Mouse (Mus musculus) embryo, embryonic 11.5 days (tissue): ENCODE results near the gene Ptpn3.
"Not testable (repeated sequence)": the region's sequence is repeated elsewhere in the genome, so short reads cannot be mapped to it uniquely, and the experiment has no call there.

ENCODE experiments used
- DNase-seq: peaks from one replicate; pipeline ENCODE4 v3.0.0-alpha.2; 2012; ENCODE audit warnings: low read depth, low spot score

Ptpn3 gene

DNA sequence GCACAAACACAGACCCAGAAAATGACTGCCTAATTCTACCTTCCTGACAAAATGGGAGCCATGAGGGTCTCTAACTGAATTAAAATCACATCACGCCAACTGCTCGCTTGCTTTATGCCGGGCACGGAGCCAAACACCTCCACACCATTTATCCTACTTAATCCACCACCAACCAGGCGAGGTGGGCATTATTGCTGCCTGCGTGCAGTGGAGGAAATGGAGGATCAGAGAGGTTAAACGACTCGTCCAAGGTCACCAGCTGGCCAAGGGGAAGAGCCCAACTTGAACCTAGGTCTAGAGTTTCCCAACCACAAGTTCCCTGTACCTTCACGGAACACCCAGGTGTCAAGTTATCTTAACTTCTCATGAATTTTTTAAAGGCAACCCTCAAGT lies 2.3 kb downstream of the Ptpn3 start:
- DNase-seq: no peak

DNA sequence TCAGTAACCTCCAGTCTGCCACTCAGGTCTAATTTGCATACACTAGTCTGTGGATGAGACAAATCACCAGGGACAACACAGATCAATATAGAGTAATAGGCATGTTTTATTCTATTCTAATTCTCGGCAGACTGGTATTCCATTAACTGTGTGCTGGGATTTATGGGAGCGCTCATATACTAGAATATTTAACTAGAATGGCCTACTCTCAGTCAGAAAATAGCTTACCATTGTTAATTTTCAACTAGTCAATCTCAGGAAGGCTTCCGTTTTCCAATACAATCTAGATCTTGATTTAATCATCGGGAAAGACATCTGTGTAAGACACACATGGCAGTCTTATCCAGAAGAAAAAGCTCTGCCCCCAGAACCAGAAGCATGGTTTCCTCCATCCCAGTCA lies 3.5 kb downstream of the Ptpn3 start:
- DNase-seq: no peak

DNA sequence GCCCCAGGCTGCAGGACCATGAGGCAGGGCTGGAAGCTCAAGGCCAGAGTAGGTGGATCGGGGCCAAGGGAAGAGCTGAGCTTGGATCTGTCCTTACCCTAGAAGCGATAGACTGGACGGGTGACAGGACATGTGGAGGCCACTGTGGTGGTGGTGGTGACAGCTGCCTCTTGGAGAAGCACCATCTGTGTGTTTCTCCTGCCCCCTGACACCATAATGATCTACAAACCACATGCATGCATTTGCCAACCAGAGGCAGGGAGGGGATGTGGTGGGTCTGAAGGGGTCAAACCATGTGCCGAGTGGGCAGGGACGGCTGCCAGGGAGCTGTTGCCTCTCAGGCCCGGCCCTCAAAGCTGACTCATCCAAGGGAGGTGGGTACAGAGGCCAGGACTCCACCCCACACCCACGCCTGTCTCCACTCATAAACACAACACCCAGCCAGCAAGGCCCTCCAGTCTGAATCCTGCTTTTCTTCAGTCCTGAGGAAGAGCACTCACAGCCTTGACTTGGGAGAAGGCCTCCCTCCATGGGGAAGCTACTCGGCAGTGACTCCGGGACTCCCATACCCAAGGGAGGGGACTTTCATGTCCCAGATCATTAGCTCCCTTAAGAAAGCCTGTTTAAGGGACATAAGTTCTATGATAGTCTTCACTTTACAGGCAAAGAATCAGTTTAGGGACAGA lies 6.5 kb downstream of the Ptpn3 start:
- DNase-seq: no peak

DNA sequence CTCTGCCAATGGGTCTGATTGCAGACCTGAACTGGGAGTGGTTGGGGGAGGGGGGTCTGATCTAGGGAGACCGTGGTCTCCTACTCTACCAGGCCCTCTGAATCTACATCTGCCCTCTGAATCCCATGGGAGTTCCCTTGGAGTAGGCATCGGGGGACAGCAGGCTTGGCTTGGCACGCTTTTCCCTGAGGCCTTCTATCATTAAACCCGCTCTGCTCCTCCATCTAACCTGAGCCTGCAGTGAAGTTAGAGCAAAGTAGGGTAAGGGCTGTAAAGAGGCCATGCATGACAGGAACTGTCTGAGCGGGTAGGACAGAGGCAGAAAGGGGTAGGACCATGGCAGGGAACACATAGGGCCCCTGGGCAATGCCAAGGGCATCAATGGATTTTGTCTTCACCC lies 9.0 kb downstream of the Ptpn3 start:
- no peak for DNase-seq

DNA sequence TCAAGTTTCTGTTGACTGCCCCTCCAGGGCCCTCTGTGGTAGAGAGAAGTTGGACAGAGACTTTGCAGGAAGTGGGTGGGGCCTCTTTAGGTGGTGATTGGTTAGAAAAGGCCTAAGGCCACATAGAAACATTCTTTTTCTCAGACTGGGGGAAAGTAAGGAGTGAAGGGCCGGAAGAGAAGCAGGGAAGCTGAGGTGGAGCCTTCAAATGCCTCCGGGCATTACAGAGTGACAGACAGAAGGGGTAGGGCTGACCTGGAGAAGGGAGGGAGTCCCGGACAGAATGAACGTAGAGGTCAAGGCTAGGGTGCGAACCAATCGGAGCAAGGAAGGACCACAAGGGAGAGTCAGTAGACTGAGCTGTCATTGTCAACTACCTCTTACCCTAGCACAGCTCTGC lies 11.6 kb downstream of the Ptpn3 start:
- DNase-seq: no peak

DNA sequence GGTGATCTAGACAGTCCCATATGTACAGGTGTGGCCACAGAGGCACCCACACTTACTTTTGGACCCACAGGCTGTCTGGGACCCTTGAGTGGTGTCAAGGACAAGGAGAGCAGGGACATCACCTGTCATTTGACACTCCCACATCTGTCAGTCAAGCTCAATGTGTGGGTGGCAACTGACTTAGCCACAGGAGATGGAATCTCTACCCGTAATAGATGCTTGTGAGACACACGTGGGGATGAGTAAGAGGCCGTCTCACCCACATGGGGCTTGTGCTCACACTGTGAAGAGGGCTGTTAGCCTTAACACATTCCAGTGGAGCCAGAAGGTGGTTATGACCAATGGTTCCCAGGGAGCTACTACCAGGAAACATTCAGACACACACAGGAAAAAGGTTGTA lies 13.8 kb downstream of the Ptpn3 start:
- no peak for DNase-seq

DNA sequence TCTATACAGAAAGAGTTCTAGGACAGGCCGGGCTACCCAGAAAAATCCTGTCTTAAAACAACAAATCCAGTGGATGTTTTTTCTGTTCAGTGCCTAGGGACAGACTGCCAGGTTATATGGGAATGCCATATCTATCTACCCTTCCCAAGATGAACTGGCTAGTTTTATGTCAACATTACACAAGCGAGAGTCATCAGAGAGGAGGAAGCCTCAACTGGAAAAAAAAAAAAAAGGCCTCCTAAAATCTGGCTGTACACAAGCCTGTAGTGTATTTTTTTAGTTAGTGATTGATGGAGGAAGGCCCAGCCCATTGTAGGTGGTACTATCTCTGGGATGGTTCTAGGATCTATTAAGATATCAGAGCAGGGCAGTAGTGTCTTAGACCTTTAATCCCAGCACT lies 16.4 kb downstream of the Ptpn3 start:
- DNase-seq: no peak

DNA sequence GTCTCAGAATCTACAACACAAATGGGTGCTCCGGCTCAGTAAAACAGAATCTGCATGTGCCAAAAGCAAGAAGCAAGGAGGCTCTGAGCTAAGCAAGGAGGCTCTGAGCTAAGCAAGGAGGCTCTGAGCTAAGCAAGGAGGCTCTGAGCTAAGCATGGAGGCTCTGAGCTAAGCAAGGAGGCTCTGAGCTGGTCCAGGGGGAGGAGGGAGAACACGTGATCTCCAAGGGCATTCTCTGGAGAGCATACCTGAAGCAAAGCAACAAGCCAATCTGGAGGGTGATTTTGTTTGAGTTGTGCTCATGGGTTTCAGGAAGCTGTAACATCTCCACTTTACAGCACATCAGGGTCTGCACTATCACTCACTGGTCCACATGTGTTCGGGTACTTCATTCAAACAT lies 18.4 kb downstream of the Ptpn3 start:
- DNase-seq: no peak

DNA sequence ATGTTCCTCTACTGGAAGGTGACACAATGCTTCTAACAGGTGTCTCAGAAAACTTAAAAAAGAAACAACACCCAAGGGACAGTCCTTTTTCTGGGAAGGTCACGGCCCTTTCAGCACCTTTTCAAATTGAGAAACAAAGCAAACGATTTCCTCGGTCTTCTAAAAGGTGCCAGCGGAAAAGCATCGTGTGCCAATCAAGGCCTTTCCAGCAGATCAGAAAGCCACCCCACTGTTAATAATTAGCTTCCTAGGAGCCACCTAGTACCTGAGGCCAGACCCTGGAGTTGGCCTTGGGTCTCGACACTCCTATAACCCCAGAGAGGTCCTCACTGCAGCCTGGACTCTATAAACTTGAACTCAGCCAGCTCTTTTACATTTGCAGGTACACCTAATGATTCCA lies 19.0 kb downstream of the Ptpn3 start:
- no peak for DNase-seq

DNA sequence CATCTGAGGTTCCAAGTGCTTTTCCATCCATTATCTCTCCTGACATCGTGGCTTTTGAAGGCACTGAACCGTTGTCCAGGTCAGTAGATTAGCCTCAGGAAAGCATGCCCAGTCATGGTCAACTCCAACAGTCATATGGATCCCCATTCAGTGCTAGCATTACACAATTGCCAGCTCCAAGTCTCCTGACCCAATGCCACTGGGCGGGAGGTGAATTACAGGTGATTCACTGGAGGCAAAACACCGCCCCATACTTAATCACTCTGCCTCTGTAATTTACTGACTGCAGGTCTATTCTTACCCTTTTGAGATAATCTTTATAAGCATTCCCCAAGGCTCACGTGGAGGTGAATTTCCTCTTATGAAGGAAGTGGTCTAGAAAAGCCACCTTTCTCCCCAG lies 19.5 kb downstream of the Ptpn3 start:
- DNase-seq: no peak

DNA sequence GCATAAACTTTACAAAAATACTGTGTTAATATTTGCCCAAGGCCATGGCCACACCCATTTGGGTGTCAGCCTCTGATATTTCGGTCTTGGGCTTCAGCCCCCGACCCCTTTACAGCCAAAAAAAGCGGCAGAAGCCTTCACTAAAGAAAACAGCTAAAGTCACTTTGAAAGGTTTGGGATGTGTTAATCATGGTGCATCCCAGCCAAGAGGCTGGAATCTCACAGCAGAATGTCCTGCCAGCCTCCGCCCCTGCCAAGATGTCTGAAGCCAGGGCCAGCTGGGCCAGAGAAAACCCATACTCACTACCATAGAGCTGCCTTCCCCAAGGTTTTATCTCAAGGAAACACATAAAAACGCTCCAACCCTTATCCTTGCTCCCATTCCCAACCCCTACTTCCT lies 20.7 kb downstream of the Ptpn3 start:
- no peak for DNase-seq

DNA sequence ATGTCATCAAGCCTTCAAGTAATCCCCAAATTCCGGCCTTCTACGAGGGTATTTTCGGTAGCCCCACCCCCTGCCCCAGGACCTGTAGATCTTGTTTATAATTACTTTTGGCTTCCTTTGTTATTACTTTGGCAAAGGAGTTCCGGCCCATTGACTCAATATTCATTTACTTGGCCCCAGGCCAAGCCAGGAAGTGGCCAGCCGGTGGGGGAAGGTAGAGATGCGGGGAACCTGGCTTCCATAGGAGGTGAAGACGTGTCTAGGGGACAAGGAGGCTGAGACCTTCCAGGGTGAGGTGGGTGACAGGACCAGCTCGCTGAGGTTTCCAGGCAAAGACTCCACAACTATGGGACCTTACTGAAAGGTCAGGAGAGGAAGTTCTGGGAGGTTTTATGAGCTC lies 22.4 kb downstream of the Ptpn3 start:
- no peak for DNase-seq

DNA sequence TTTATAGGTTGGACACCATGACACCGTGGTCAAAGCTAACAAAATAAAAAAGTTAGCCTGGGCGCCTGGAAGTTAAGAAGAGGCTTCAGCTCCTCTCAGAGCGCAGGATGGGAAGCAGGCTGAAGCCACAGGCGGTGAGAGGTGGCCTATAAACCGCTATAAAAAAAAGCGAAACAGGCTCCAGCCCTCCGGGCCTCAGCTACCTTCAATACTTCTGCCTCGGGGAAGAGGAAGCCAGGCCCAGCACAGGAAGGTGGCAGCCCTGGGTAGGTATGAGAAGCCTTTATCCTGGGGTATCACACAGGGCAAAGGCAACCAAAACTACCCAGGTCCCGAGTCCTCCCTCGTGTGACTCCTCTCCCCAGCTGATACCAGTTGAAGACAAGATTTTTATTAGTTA lies 22.8 kb downstream of the Ptpn3 start:
- DNase-seq: no peak

DNA sequence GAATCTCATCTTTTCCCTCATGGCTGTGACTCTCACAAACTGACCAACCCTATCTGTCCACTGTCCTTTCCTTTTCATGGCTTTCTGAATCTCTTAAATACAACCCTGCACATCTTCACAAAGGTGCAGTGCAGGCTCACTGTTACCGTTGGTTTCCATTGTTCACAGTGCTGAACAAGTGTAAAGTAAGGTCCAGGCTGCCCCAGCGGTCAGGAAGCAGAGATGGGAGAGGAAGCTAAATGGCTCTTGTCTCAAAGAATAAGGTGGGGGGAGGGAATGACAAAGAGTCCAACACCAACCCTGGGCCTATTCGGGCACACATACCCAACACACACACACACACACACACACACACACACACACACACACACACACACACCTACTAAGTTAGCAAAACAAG lies 24.0 kb downstream of the Ptpn3 start:
- no peak for DNase-seq

DNA sequence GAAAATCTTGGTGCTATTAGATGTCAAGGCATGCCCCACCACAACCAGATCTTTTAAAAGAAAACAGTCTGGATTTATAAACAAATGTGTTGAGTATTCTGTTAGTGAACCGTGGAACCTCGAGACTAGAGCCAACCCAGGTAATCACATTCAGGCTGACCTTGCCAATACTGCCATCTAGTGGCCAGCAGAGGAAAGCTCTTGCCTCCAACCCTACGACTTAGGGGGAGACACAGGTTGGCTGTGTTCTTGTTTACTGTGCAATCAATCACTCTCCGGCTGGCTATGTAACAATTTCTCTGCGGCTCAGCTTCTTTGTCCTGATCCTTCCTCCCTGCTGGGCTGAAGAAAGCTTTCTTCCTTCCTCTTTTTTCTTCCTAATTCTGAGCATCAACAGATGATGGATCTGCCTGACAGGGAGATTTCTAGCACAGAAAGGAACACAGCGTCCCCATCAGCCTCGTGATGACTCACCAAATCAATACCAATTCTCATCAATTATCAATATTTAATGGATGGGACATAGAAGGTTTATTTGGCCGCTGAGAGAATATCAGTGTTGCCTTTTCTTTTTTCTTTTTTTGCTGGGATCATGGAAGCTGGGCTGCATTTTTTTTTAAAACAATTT lies 26.4 kb downstream of the Ptpn3 start:
- DNase-seq: peak; percentile 66

DNA sequence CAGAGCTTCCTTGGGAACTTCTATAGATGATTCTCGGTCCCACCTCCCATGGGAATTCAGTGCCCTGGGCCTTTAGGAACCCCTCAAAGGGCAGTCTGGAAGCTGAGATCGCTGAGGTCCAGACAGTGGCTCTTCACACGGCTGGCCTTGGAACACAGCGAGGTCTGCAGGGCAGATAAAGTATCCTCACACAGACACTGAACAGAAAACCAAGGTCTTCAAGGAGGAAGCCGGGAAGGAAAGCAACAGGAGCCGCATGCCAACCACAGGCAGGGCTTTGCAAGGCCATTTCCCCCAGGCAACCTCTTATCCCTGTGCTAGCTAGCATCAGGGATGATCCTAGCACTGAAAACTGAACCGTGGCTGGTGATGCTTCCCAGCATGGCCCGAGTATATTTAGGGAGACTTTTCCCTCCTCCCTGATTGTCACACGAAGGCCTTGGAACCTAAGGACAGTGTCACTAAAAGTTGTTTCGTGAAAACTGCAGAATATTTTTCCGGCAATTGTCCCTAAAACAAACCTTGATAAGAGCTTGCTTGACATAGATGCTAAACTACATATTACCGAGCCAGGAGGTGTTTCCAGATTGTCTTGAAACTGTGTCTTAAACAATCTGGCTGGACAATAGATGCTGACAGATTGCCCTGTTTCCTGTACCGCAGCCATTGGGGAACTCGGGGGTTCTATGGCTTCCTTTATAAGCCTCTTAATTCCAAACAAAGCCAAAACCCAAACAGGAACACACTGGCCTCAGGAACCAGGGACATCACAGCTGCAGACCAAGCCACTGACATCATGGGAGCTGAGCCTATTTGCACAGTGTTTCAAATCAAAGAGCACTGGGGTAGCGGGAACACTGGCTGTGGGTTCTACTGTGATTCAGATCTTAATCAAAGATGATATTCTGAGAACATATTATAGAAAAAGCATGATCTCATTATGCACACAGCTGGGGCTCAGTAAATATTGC lies 27.8 kb downstream of the Ptpn3 start:
- no peak for DNase-seq

DNA sequence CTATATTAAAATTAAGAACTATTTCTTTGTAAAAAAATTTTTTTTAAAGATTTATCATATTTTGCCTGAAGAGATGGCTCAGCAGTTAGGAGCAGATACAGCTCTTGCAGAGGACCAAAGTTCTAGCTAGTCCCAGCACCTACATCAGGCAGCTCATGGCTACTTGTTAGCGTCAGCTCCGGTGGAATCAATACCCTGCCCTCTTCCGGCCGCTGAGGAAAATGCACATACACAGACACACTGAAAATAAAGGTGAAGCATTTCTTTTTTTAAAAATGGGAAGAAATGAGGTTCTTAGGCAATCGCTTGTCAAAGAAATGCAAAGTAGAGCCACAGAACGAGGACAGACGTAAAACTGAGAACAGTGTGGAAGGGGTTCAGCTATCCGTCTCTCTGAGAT lies 30.6 kb downstream of the Ptpn3 start:
- no peak for DNase-seq

DNA sequence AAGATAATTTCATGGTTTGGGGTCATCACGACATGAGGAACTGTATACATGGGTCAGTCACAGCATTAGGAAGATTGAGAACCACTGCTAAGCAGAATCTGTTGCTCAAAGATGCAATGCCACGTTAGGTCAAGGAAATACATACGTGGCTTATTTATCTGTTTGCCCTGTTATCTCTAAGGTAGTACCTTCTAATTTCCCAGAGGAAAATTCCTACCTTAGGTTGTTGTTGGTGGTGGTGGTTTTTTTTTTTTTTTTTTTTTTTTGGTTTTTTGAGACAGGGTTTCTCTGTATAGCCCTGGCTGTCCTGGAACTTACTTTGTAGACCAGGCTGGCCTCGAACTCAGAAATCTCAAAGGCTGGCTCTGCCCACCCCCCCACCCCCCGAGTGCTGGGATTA lies 31.1 kb downstream of the Ptpn3 start:
- not testable (repeated sequence) for DNase-seq

DNA sequence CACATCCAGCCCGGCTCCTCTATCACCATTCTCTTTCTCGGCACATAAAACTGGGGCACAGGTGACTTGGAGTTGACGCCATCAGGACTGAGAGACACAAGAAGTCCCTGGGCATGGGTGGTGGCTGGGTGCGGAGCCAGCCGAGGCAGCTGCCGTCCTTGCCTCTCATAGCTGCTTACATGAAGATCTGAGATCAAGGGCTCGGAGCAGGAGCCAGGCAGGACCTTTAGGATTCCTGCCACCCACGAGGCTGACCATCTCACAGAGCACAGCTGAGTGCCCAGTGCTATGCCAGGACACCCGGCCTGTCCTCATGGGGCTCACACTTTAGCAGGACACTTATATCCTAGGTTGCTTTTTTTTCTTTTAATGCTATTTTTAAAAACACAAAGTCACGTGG lies 32.3 kb downstream of the Ptpn3 start:
- DNase-seq: no peak

DNA sequence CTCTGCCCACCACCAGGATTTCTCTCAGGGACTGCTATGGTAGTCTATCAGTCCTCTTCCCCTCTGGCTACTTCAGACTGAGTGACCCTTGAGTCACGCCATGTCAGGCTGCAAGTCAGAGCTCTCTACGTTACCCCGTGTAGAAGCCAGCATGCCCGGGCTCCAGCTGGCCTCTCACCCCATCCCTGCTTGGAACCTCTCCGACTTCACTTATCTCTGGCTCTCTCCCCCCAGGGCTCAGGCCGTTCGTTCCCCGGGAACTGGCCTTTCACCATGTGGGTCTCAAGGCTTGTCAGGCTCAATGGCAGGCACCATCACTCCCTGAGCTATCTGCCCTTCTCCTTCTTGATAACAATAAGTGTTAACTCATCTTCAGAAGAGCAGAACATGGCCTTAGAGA lies 33.3 kb downstream of the Ptpn3 start:
- no peak for DNase-seq

DNA sequence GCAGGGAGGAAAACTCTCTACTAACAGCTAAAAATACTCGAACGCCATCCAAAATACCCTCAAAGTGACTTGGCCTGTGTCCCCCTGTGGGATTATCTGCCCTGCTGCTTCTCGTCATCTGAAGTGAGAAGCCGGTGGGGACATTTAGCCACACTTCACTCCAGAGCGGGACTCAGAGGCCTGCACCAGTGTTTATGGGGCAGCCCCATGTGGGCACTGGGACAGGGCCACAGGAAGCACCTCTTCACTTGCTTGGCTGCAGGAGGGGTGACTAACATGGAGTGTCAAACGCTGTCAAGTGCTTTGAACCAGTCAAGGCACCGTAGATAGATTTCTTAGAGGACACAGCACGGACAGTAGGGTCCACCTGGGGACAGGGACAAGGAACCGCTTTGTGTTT lies 35.2 kb downstream of the Ptpn3 start:
- DNase-seq: no peak

DNA sequence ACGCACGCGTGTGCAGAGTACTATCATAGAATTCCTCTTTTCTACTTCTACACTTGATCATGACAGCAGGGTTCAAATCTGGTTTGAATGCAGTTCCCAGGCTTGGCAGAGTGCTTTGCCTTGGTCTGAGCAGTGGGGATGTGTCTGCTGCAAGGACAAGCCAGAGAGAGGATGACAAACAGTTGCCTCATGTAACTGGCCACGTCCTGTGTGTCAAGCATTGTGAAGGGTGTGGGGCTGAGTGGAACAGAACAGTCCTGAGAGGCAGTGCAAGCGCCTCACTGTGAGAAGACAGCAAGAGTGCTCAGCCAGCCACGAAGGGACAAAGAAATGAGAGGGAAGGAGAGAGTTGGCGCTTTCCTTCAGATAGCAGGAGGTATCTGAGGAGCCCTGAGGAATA lies 37.9 kb downstream of the Ptpn3 start:
- no peak for DNase-seq
